Mouse (Mus musculus) liver, postnatal 0 days (tissue): ENCODE measurements around the gene Sucla2. TPM values are rescaled to one million over a fixed set of nuclear protein-coding genes. Genes with fewer than 3 reads are reported as not detected.
"Not testable (repeated sequence)": the region's sequence is repeated elsewhere in the genome, so short reads cannot be mapped to it uniquely, and the experiment has no call there.

Source experiments
- ATAC-seq: fragments of 200-750 bp; cut with Nextera tagmentation; 2 replicates; pipeline ENCODE4 v1.8.0; 2017; ENCODE audit warnings: mild to moderate bottlenecking, moderate library complexity
- DNase-seq: peaks from one replicate; pipeline ENCODE4 v3.0.0-alpha.2; 2016
- H3K27ac ChIP-seq: fragments of 300-500 bp; sonication (generic); 2 replicates; pipeline ENCODE4 v1.5.1; 2014; ENCODE audit warnings: antibody characterized with exemption, moderate library complexity, mild to moderate bottlenecking, low read depth
- H3K27me3 ChIP-seq: fragments of 300-500 bp; sonication (generic); 2 replicates; pipeline ENCODE4 v1.6.1; 2014; ENCODE audit warnings: low read length, control low read depth, mixed read lengths; ENCODE audit not compliant: insufficient read depth
- H3K36me3 ChIP-seq: fragments of 300-500 bp; sonication (generic); replicated peaks from 2 replicates; pipeline ENCODE4 v1.6.1; 2014; ENCODE audit warnings: mild to moderate bottlenecking, control low read depth, low read length, moderate library complexity, mixed read lengths; ENCODE audit not compliant: insufficient read depth
- H3K4me1 ChIP-seq: fragments of 300-500 bp; sonication (generic); 2 replicates; pipeline ENCODE4 v1.6.1; 2014; ENCODE audit warnings: antibody characterized with exemption, mild to moderate bottlenecking, control low read depth; ENCODE audit not compliant: insufficient read depth
- H3K4me2 ChIP-seq: fragments of 300-500 bp; sonication (generic); 2 replicates; pipeline ENCODE4 v1.6.1; 2014; ENCODE audit warnings: low read depth, mild to moderate bottlenecking, low read length, moderate library complexity, mixed read lengths
- H3K4me3 ChIP-seq: fragments of 300-500 bp; sonication (generic); 2 replicates; pipeline ENCODE4 v1.5.1; 2014; ENCODE audit warnings: low read depth, low read length
- H3K9ac ChIP-seq: fragments of 300-500 bp; sonication (generic); replicated peaks from 2 replicates; pipeline ENCODE4 v1.6.1; 2014; ENCODE audit warnings: mild to moderate bottlenecking, moderate library complexity
- H3K9me3 ChIP-seq: fragments of 300-500 bp; sonication (generic); 2 replicates; pipeline ENCODE4 v1.6.1; 2016; ENCODE audit warnings: mild to moderate bottlenecking, control low read depth, low read length, mixed read lengths
- CTCF ChIP-seq: sonication (generic); IDR thresholded peaks from 2 replicates; pipeline ENCODE4 v1.5.1; 2016; ENCODE audit warnings: antibody characterized with exemption, low read depth
- EP300 ChIP-seq: IDR thresholded peaks from 2 replicates; pipeline ENCODE4 v1.6.1; 2016; ENCODE audit warnings: antibody characterized with exemption, low read depth, mild to moderate bottlenecking
- WGBS: fragments of 180-500 bp; shearing (Covaris S2); extraction: QIAGEN DNeasy Blood & Tissue Kit; methylation state at CpG from one replicate; pipeline ENCODE4 v1.1.7; 2014; ENCODE audit not compliant: insufficient replicate concordance; 5-methylcytosine and 5-hydroxymethylcytosine counted together
- polyA plus RNA-seq: library from polyadenylated mRNA; unstranded; fragments of >200 nt; fragmentation: Nextera tagmentation; extraction: Ambion mirVana; gene quantifications from 2 replicates; pipeline ENCODE4 v1.2.1, GENCODE M21; 2015

The Sucla2 gene
- polyA plus RNA-seq, 1 experiment from 2014 or later, result 99.7 TPM

GRCm38 (mm10) chr14:73576336-73576735 lies 51.2 kb downstream of the Sucla2 start:
- H3K4me1 ChIP-seq, result no peaks in the 10 kb centered on the region
- no peak for ATAC-seq
- H3K9ac ChIP-seq, result no peak overlapping the region
- H3K27me3 ChIP-seq, result no peaks in the 10 kb centered on the region
- no peaks in the 10 kb centered on the region for H3K9me3 ChIP-seq
- no peak overlapping the region for H3K27ac ChIP-seq
- no peak for DNase-seq
- no peak overlapping the region for H3K4me2 ChIP-seq
- H3K4me3 ChIP-seq, result no peak overlapping the region
- TF ChIP-seq CTCF (no peak), EP300 (no peak)
- peaks cover 15% of the 10 kb centered on the region for H3K36me3 ChIP-seq

GRCm38 (mm10) chr14:73588080-73588479 lies 63.0 kb downstream of the Sucla2 start:
- Histone ChIP-seq H3K9me3 (peaks cover 3% of the 10 kb centered on the region; the same call in 1 of the 2 replicates), H3K27me3 (no peaks in the 10 kb centered on the region), H3K36me3 (peaks cover 23% of the 10 kb centered on the region), H3K9ac (no peak overlapping the region), H3K27ac (no peak overlapping the region), H3K4me2 (no peak overlapping the region), H3K4me1 (no peaks in the 10 kb centered on the region), H3K4me3 (no peak overlapping the region)
- ATAC-seq, result no peak
- DNase-seq, result no peak
- TF ChIP-seq CTCF (peak; percentile 57), EP300 (no peak)
- 68% methylated on average over 1 of the region's 1 CpGs for WGBS

- TF ChIP-seq EP300 (no peak), CTCF (no peak)
- no peak for DNase-seq
- Histone ChIP-seq H3K4me2 (no peak overlapping the region), H3K27ac (no peak overlapping the region), H3K4me3 (no peak overlapping the region), H3K36me3 (peaks cover 32% of the 10 kb centered on the region), H3K27me3 (no peaks in the 10 kb centered on the region), H3K4me1 (no peaks in the 10 kb centered on the region), H3K9me3 (no peaks in the 10 kb centered on the region), H3K9ac (no peak overlapping the region)
- WGBS, result 76% methylated on average over 1 of the region's 1 CpGs
- ATAC-seq, result no peak
These were observed 67.0 kb downstream of the Sucla2 start for GRCm38 (mm10) chr14:73592166-73592565.

GRCm38 (mm10) chr14:73599720-73600119 lies 74.6 kb downstream of the Sucla2 start:
- DNase-seq (no peak), ATAC-seq (peak; percentile 76)
- H3K36me3 ChIP-seq, result peaks cover 32% of the 10 kb centered on the region
- no peak overlapping the region for H3K9ac ChIP-seq
- WGBS, result 67% methylated on average over 8 of the region's 8 CpGs
- H3K4me1 ChIP-seq, result no peaks in the 10 kb centered on the region
- no peak overlapping the region for H3K27ac ChIP-seq
- H3K4me2 ChIP-seq, result no peak overlapping the region
- no peak overlapping the region for H3K4me3 ChIP-seq
- no peak for TF ChIP-seq CTCF
- 0 out of 2 replicates have a peak, but pooled peaks have one; percentile 28 for TF ChIP-seq EP300
- no peaks in the 10 kb centered on the region for H3K9me3 ChIP-seq
- H3K27me3 ChIP-seq, result no peaks in the 10 kb centered on the region

- H3K9me3 ChIP-seq, result no peaks in the 10 kb centered on the region
- no peak overlapping the region for H3K9ac ChIP-seq
- TF ChIP-seq EP300, result no peak
- no peak for TF ChIP-seq CTCF
- H3K27ac ChIP-seq, result no peak overlapping the region
- no peak overlapping the region for H3K4me3 ChIP-seq
- H3K27me3 ChIP-seq, result no peaks in the 10 kb centered on the region
- DNase-seq (no peak), ATAC-seq (no peak)
- no peak overlapping the region for H3K4me2 ChIP-seq
- peaks cover 3% of the 10 kb centered on the region for H3K36me3 ChIP-seq
- no peaks in the 10 kb centered on the region; the same call in 1 of the 2 replicates for H3K4me1 ChIP-seq
- WGBS, result 79% methylated on average over 4 of the region's 4 CpGs
These were observed 82.6 kb downstream of the Sucla2 start for GRCm38 (mm10) chr14:73607732-73608131.

- no peaks in the 10 kb centered on the region for H3K9me3 ChIP-seq
- H3K4me2 ChIP-seq, result 0 out of 2 replicates have a peak overlapping the region, but pooled peaks have one; percentile 22
- WGBS, result 23% methylated on average over 11 of the region's 11 CpGs
- H3K4me1 ChIP-seq, result no peaks in the 10 kb centered on the region; the same call in 1 of the 2 replicates
- ATAC-seq, result no peak
- H3K27me3 ChIP-seq, result no peaks in the 10 kb centered on the region
- no peak for DNase-seq
- H3K4me3 ChIP-seq, result no peak overlapping the region
- H3K27ac ChIP-seq, result no peak overlapping the region
- TF ChIP-seq CTCF, result no peak
- no peak for TF ChIP-seq EP300
- no peak overlapping the region for H3K9ac ChIP-seq
- no peaks in the 10 kb centered on the region; the same call in 1 of the 2 replicates for H3K36me3 ChIP-seq
These were observed 83.8 kb downstream of the Sucla2 start for GRCm38 (mm10) chr14:73608668-73609481.

- H3K27me3 ChIP-seq, H3K4me3 ChIP-seq, H3K36me3 ChIP-seq, H3K9me3 ChIP-seq, H3K4me2 ChIP-seq, H3K27ac ChIP-seq, ATAC-seq, DNase-seq, H3K9ac ChIP-seq, H3K4me1 ChIP-seq: not testable (repeated sequence)
- 51% methylated on average over 1 of the region's 1 CpGs for WGBS
These were observed 89.8 kb downstream of the Sucla2 start for GRCm38 (mm10) chr14:73614961-73615360.
